Mouse (Mus musculus): ENCODE data around the gene 2310030G06Rik. TPM values are rescaled to one million over a fixed set of nuclear protein-coding genes. Genes with fewer than 3 reads are reported as not detected.

Gene 2310030G06Rik
- polyA plus RNA-seq (2012; fragmentation: generic; extraction: Trizol): not detected

GRCm38 (mm10) chr9:50746214-50746677, at the start of gene 2310030G06Rik:
Gene 2310030G06Rik, minus strand, starts transcription at chr9:50746536.

GRCm38 (mm10) chr9:50774991-50775612, 28.8 kb upstream of the 2310030G06Rik start, which contains the start of the genes Alg9 and 1110032A03Rik:
Gene Alg9, plus strand, starts transcription at chr9:50775019.
Gene 1110032A03Rik, minus strand, starts transcription at chr9:50775520.

GRCm38 (mm10) chr9:50768107-50769002, 22.0 kb upstream of the 2310030G06Rik start, which contains the start of gene Fdxacb1:
Gene Fdxacb1, plus strand, starts transcription at chr9:50768236.

GRCm38 (mm10) chr9:50752054-50752602, 5.8 kb upstream of the 2310030G06Rik start, which contains the start of gene Hspb2:
Gene Hspb2, minus strand, starts transcription at chr9:50752354.

GRCm38 (mm10) chr9:50751323-50751722, 5.0 kb upstream of the 2310030G06Rik start, which contains the start of gene Cryab:
Gene Cryab, plus strand, starts transcription at chr9:50751325.

GRCm38 (mm10) chr9:50738914-50739870, 7.1 kb downstream of the 2310030G06Rik start, which contains the start of gene Dixdc1:
Gene Dixdc1, minus strand, starts transcription at chr9:50739517.

Other genes starting within 250 kb of the 2310030G06Rik start
- gene Pts, start 217.8 kb downstream of the 2310030G06Rik start, polyA plus RNA-seq (2012; fragmentation: generic; extraction: Trizol): 10 to 100 TPM in 1 of 2 experiments, 1 to 10 TPM in 1; 2.6 to 40.9 TPM
- 10 to 100 TPM in 1 of 2 experiments, under 1 TPM in 1; 0.23 to 13.7 TPM for gene Il18, start 191.7 kb downstream of the 2310030G06Rik start, polyA plus RNA-seq (2012; fragmentation: generic; extraction: Trizol)
- under 1 TPM in 1 of 2 experiments, not detected in 1; 0.08 TPM for gene Bco2, start 191.4 kb downstream of the 2310030G06Rik start, polyA plus RNA-seq (2012; fragmentation: generic; extraction: Trizol)
- gene Tex12, start 185.2 kb downstream of the 2310030G06Rik start, polyA plus RNA-seq (2012; fragmentation: generic; extraction: Trizol): not detected
- 100 to 1,000 TPM in 1 of 2 experiments, 10 to 100 TPM in 1; 58.1 to 125 TPM for gene Sdhd, start 142.7 kb downstream of the 2310030G06Rik start, polyA plus RNA-seq (2012; fragmentation: generic; extraction: Trizol)
- 100 to 1,000 TPM in 1 of 2 experiments, 10 to 100 TPM in 1; 71.2 to 163 TPM for gene Timm8b, start 142.6 kb downstream of the 2310030G06Rik start, polyA plus RNA-seq (2012; fragmentation: generic; extraction: Trizol)
- 1 to 10 TPM in 1 of 2 experiments, under 1 TPM in 1; 0.54 to 1.8 TPM for gene Pih1d2, start 129.2 kb downstream of the 2310030G06Rik start, polyA plus RNA-seq (2012; fragmentation: generic; extraction: Trizol)
- gene Nkapd1, start 129.1 kb downstream of the 2310030G06Rik start, polyA plus RNA-seq (2012; fragmentation: generic; extraction: Trizol): 1 to 10 TPM in 1 of 2 experiments, under 1 TPM in 1; 0.42 to 4.9 TPM
- gene Dlat, start 86.8 kb downstream of the 2310030G06Rik start, polyA plus RNA-seq (2012; fragmentation: generic; extraction: Trizol): 10 to 100 TPM in 1 of 2 experiments, 1 to 10 TPM in 1; 7.9 to 18.6 TPM
- gene Dixdc1, start 7.0 kb downstream of the 2310030G06Rik start, polyA plus RNA-seq (2012; fragmentation: generic; extraction: Trizol): 1 to 10 TPM; 1.1 to 4.8 TPM
- 100 to 1,000 TPM; 103 to 261 TPM for gene Cryab, start 4.8 kb upstream of the 2310030G06Rik start, polyA plus RNA-seq (2012; fragmentation: generic; extraction: Trizol)
- gene Hspb2, start 5.8 kb upstream of the 2310030G06Rik start, polyA plus RNA-seq (2012; fragmentation: generic; extraction: Trizol): 1 to 10 TPM; 1.6 to 5.2 TPM
- gene Fdxacb1, start 21.7 kb upstream of the 2310030G06Rik start, polyA plus RNA-seq (2012; fragmentation: generic; extraction: Trizol): 1 to 10 TPM in 1 of 2 experiments, under 1 TPM in 1; 0.99 to 2.4 TPM
- gene Alg9, start 28.5 kb upstream of the 2310030G06Rik start, polyA plus RNA-seq (2012; fragmentation: generic; extraction: Trizol): 10 to 100 TPM; 14.0 to 15.7 TPM
- gene 1110032A03Rik, start 29.0 kb upstream of the 2310030G06Rik start, polyA plus RNA-seq (2012; fragmentation: generic; extraction: Trizol): 10 to 100 TPM in 1 of 2 experiments, 1 to 10 TPM in 1; 2.1 to 28.7 TPM
- 10 to 100 TPM in 1 of 2 experiments, 1 to 10 TPM in 1; 4.6 to 16.8 TPM for gene Ppp2r1b, start 98.8 kb upstream of the 2310030G06Rik start, polyA plus RNA-seq (2012; fragmentation: generic; extraction: Trizol)